Mouse (Mus musculus) B cell, adult 62 days (primary cell): ENCODE data around the gene Lgr5. TPM values are rescaled to one million over a fixed set of nuclear protein-coding genes. Genes with fewer than 3 reads are reported as not detected.

ENCODE experiments used
- total RNA-seq: library from RNA; stranded (reverse); gene quantifications from 4 replicates; pipeline ENCODE4 v1.2.4, GENCODE M21; 2023

The Lgr5 gene
- total RNA-seq = 0.63 to 1.8 TPM (median 0.75 TPM) in 4 replicates

GRCm38 (mm10) chr10:115587301-115587969 is at the start of gene Lgr5:
Gene Lgr5 (minus strand): TSS chr10:115587780.

DNA sequence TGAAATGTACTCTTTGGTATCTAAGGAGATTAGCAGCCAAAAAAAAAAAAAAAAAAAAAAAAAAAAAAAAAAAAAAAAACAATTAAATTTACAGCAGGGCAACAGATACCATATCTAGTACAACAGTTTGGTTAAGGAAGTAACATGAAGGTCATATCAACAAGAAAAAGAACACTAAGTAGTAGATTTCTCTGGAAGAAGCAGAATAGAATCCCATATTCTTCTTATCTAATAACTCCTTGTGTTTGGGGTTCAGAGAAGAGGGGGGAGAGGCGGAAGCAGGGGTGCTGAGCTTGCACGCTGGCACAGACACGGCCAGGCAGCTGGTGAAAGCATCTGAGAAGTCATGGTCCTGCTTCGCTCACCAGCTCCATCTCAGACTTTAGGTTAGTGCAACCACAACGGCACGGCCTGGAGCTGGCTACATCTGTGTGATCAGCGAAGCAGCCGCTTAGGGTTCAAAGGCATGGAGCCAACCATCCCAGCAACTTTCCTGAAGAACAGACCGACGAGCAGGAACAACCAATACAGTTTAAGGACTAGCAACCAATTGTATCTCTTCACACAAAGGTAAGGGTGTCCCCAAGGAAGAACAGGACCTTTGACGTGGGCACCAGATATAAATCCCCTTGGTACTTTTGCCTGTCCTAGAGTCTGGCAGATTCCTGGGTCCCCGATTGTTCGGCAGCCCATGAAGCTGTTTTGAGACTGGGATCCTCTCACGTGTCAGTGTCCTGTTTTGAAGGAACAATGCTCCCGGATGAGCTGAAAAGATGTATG is 17.7 kb downstream of the Lgr5 start, which contains the start of gene A930009A15Rik:
A930009A15Rik (plus strand) TSS at position 275 of the 780 bp plus-strand sequence.

Other genes with a start within 250 kb of the Lgr5 start
- gene Tmem19, start 225.3 kb downstream of the Lgr5 start, total RNA-seq = 24.5 to 29.4 TPM (median 28.0 TPM) in 4 replicates
- 7.2 to 9.4 TPM (median 7.4 TPM) in 4 replicates for gene Thap2, start 203.3 kb downstream of the Lgr5 start, total RNA-seq
- gene Zfc3h1, start 202.8 kb downstream of the Lgr5 start, total RNA-seq = 69.1 to 77.5 TPM (median 73.7 TPM) in 4 replicates
- not detected in 4 replicates for gene A930009A15Rik, start 17.8 kb downstream of the Lgr5 start, total RNA-seq
- 5.2 to 7.1 TPM (median 6.5 TPM) in 4 replicates for gene Tspan8, start 229.1 kb upstream of the Lgr5 start, total RNA-seq